Mouse (Mus musculus): ENCODE measurements around the gene Tcf19.

GRCm38 (mm10) chr17:35485702-35486101 lies 30.9 kb downstream of the Tcf19 start:
- no peak for TF ChIP-seq CTCF (IDR thresholded peaks at IDR 0.05; ENCODE audit: low read depth)
- no peak for TF ChIP-seq EP300 (optimal IDR thresholded peaks at IDR 0.05)

All from stomach, postnatal 0 days (tissue).